Mouse (Mus musculus): ENCODE data around the gene Methig1.
"Not testable (repeated sequence)": the region's sequence is repeated elsewhere in the genome, so short reads cannot be mapped to it uniquely, and the experiment has no call there.

Methig1 gene

GRCm38 (mm10) chr15:100341314-100341980, 11.5 kb upstream of the Methig1 start:
- not testable (repeated sequence) for DNase-seq

- DNase-seq: no peak
These were observed 7.5 kb upstream of the Methig1 start for GRCm38 (mm10) chr15:100345484-100345883.

GRCm38 (mm10) chr15:100346761-100347160, 6.2 kb upstream of the Methig1 start:
- DNase-seq: no peak

- no peak for DNase-seq
These were observed 3.5 kb upstream of the Methig1 start for GRCm38 (mm10) chr15:100349496-100349895.

GRCm38 (mm10) chr15:100351501-100352060, 1.4 kb upstream of the Methig1 start:
- DNase-seq: no peak

- DNase-seq: not testable (repeated sequence)
These were observed 450 bp downstream of the Methig1 start for GRCm38 (mm10) chr15:100353399-100353798.

- no peak for DNase-seq
These were observed 2.9 kb downstream of the Methig1 start for GRCm38 (mm10) chr15:100355876-100356275.

GRCm38 (mm10) chr15:100364242-100364641, 11.3 kb downstream of the Methig1 start, which contains the start of gene Higd1c:
Gene Higd1c (plus strand): TSS chr15:100364542.
- no peak for DNase-seq

GRCm38 (mm10) chr15:100365967-100366366, 13.0 kb downstream of the Methig1 start:
- not testable (repeated sequence) for DNase-seq

- DNase-seq: no peak
These were observed 14.2 kb downstream of the Methig1 start for GRCm38 (mm10) chr15:100367119-100367518.

GRCm38 (mm10) chr15:100375066-100375465, 22.1 kb downstream of the Methig1 start:
- DNase-seq: peak; percentile 72

- not testable (repeated sequence) for DNase-seq
These were observed 25.0 kb downstream of the Methig1 start for GRCm38 (mm10) chr15:100377847-100378505.

- DNase-seq: no peak
These were observed 26.7 kb downstream of the Methig1 start for GRCm38 (mm10) chr15:100379658-100380057.

GRCm38 (mm10) chr15:100380104-100380503, 27.2 kb downstream of the Methig1 start:
- DNase-seq: no peak

GRCm38 (mm10) chr15:100385705-100386104, 32.8 kb downstream of the Methig1 start:
- no peak for DNase-seq

- no peak for DNase-seq
These were observed 34.7 kb downstream of the Methig1 start for GRCm38 (mm10) chr15:100387544-100388223.

- DNase-seq: no peak
These were observed 35.4 kb downstream of the Methig1 start for GRCm38 (mm10) chr15:100388224-100388835.

- DNase-seq: no peak
These were observed 35.9 kb downstream of the Methig1 start for GRCm38 (mm10) chr15:100388886-100389285.

GRCm38 (mm10) chr15:100391066-100391465, 38.1 kb downstream of the Methig1 start:
- no peak for DNase-seq

- DNase-seq: no peak
These were observed 38.6 kb downstream of the Methig1 start for GRCm38 (mm10) chr15:100391599-100391998.

- DNase-seq: no peak
These were observed 40.1 kb downstream of the Methig1 start for GRCm38 (mm10) chr15:100393016-100393415.

GRCm38 (mm10) chr15:100395561-100395960, 42.6 kb downstream of the Methig1 start:
- DNase-seq: no peak

All from right cerebral cortex, postnatal 4 days (tissue).